Mouse (Mus musculus) midbrain, embryonic 14.5 days (tissue): ENCODE results near the gene Crnkl1. TPM values are rescaled to one million over a fixed set of nuclear protein-coding genes. Genes with fewer than 3 reads are reported as not detected.

Experiments
- ATAC-seq: fragments of 200-750 bp; cut with Nextera tagmentation; 2 replicates; pipeline ENCODE4 v1.8.0; 2017; ENCODE audit warnings: moderate number of reproducible peaks, moderate library complexity; ENCODE audit not compliant: low FRiP score, low TSS enrichment
- DNase-seq: peaks from one replicate; pipeline ENCODE4 v3.0.0-alpha.2; 2015
- H3K27ac ChIP-seq: fragments of 300-500 bp; sonication (generic); replicated peaks from 2 replicates; pipeline ENCODE4 v1.5.1; 2014; ENCODE audit warnings: mild to moderate bottlenecking, low read depth, low read length, moderate library complexity
- H3K27me3 ChIP-seq: fragments of 300-500 bp; sonication (generic); 2 replicates; pipeline ENCODE4 v1.6.1; 2014; ENCODE audit warnings: low read length, control low read depth, mixed read lengths; ENCODE audit not compliant: control insufficient read depth, insufficient read depth
- H3K36me3 ChIP-seq: fragments of 300-500 bp; sonication (generic); 2 replicates; pipeline ENCODE4 v1.6.1; 2014; ENCODE audit warnings: low read length, control low read depth; ENCODE audit not compliant: control insufficient read depth, insufficient read depth
- H3K4me1 ChIP-seq: fragments of 300-500 bp; sonication (generic); 2 replicates; pipeline ENCODE4 v1.6.1; 2014; ENCODE audit warnings: mild to moderate bottlenecking, antibody characterized with exemption, low read length, control low read depth; ENCODE audit not compliant: control insufficient read depth, insufficient read depth
- H3K4me2 ChIP-seq: fragments of 300-500 bp; sonication (generic); 2 replicates; pipeline ENCODE4 v1.6.1; 2014; ENCODE audit warnings: mild to moderate bottlenecking, low read length, moderate library complexity
- H3K4me3 ChIP-seq: fragments of 300-500 bp; sonication (generic); replicated peaks from 2 replicates; pipeline ENCODE4 v1.5.1; 2014; ENCODE audit warnings: low read depth, low read length
- H3K9ac ChIP-seq: fragments of 300-500 bp; sonication (generic); replicated peaks from 2 replicates; pipeline ENCODE4 v1.6.1; 2014; ENCODE audit warnings: mild to moderate bottlenecking, low read length, moderate library complexity
- H3K9me3 ChIP-seq: fragments of 300-500 bp; sonication (generic); 2 replicates; pipeline ENCODE4 v1.6.1; 2016; ENCODE audit warnings: low read length, control low read depth, mixed read lengths; ENCODE audit not compliant: control insufficient read depth
- WGBS: fragments of 180-500 bp; shearing (Covaris S2); extraction: QIAGEN DNeasy Blood & Tissue Kit; methylation state at CpG from one replicate; pipeline ENCODE4 v1.1.7; 2014; 5-methylcytosine and 5-hydroxymethylcytosine counted together
- polyA plus RNA-seq: library from polyadenylated mRNA; unstranded; fragments of >200 nt; fragmentation: Nextera tagmentation; extraction: Ambion mirVana; gene quantifications from 2 replicates; pipeline ENCODE4 v1.2.1, GENCODE M21; 2014

Crnkl1 gene
- polyA plus RNA-seq, 1 experiment from 2014 or later, result 33.5 TPM

DNA sequence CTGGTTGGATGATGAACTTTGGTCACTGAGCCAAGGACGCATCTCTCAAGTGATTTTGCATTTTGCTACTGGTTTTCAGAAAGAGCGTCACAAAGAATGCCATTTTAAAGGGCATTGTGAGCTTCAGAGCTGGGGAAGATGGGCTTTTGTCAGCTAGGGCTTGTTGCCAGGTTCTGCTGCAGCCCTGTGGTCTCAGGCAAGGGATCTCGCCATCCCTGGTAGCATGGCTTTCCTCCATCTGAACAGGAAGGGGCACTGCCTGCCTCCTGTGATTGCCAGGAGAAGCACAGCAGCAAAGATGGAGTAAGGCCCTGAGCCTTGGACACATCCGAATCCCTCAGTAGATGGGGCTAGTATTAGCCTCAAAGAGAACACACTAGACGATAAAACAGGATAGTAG is 27.0 kb upstream of the Crnkl1 start:
- Histone ChIP-seq H3K36me3 (no peaks in the 10 kb centered on the region), H3K27me3 (no peaks in the 10 kb centered on the region), H3K9ac (no peak overlapping the region), H3K4me1 (no peaks in the 10 kb centered on the region), H3K9me3 (0 out of 2 replicates have a peak, but pooled peaks cover 3% of the 10 kb centered on the region), H3K4me3 (no peak overlapping the region), H3K4me2 (no peak overlapping the region), H3K27ac (no peak overlapping the region)
- DNase-seq (no peak), ATAC-seq (no peak)
- WGBS, result 76% methylated on average over 5 of the region's 5 CpGs

GRCm38 (mm10) chr2:145958551-145958950 is 23.7 kb upstream of the Crnkl1 start:
- 58% methylated on average over 7 of the region's 7 CpGs for WGBS
- no peak overlapping the region for H3K4me2 ChIP-seq
- no peak overlapping the region for H3K4me3 ChIP-seq
- no peak overlapping the region for H3K27ac ChIP-seq
- H3K9me3 ChIP-seq, result 0 out of 2 replicates have a peak, but pooled peaks cover 3% of the 10 kb centered on the region
- ATAC-seq (no peak), DNase-seq (no peak)
- H3K4me1 ChIP-seq, result no peaks in the 10 kb centered on the region
- H3K9ac ChIP-seq, result no peak overlapping the region
- H3K36me3 ChIP-seq, result no peaks in the 10 kb centered on the region
- H3K27me3 ChIP-seq, result no peaks in the 10 kb centered on the region

- Histone ChIP-seq H3K27me3 (no peaks in the 10 kb centered on the region), H3K4me3 (no peak overlapping the region), H3K4me1 (no peaks in the 10 kb centered on the region), H3K36me3 (no peaks in the 10 kb centered on the region), H3K9me3 (0 out of 2 replicates have a peak, but pooled peaks cover 3% of the 10 kb centered on the region), H3K4me2 (no peak overlapping the region), H3K9ac (no peak overlapping the region), H3K27ac (no peak overlapping the region)
- DNase-seq, result no peak
- WGBS, result 83% methylated on average over 6 of the region's 6 CpGs
- ATAC-seq, result no peak
Measured at GRCm38 (mm10) chr2:145958097-145958496, 23.3 kb upstream of the Crnkl1 start.

DNA sequence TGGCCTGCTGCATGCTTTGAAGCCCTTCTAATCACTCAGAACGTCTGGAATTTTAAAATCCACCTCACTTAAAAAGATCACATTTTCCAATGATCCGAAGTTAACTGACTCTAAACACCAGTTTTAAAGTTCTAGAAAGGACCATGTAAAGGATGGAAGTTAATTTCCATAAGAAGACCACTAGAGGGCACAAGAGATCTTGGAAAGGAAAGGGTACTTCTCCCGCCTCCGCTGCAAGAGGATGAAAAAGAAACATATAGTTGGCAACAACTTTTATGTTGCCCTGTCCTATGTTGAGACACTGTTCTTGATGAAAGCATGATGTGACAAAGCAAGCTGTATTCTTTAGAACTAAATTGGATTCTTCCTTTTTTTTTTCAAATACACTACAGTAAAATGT is 22.6 kb upstream of the Crnkl1 start:
- 15% methylated on average over 4 of the region's 4 CpGs for WGBS
- Histone ChIP-seq H3K27ac (no peak overlapping the region), H3K4me2 (no peak overlapping the region), H3K4me1 (no peaks in the 10 kb centered on the region), H3K9me3 (0 out of 2 replicates have a peak, but pooled peaks cover 3% of the 10 kb centered on the region), H3K9ac (no peak overlapping the region), H3K27me3 (no peaks in the 10 kb centered on the region), H3K36me3 (no peaks in the 10 kb centered on the region), H3K4me3 (no peak overlapping the region)
- DNase-seq (peak; percentile 87), ATAC-seq (no peak)

GRCm38 (mm10) chr2:145956318-145956717 is 21.5 kb upstream of the Crnkl1 start:
- no peak overlapping the region for H3K4me2 ChIP-seq
- no peak overlapping the region for H3K9ac ChIP-seq
- H3K4me3 ChIP-seq, result no peak overlapping the region
- no peaks in the 10 kb centered on the region for H3K27me3 ChIP-seq
- 0 out of 2 replicates have a peak, but pooled peaks cover 3% of the 10 kb centered on the region for H3K9me3 ChIP-seq
- no peaks in the 10 kb centered on the region for H3K4me1 ChIP-seq
- DNase-seq, result no peak
- ATAC-seq, result no peak
- WGBS, result 50% methylated on average over 5 of the region's 5 CpGs
- no peaks in the 10 kb centered on the region for H3K36me3 ChIP-seq
- no peak overlapping the region for H3K27ac ChIP-seq

GRCm38 (mm10) chr2:145955844-145956243 is 21.0 kb upstream of the Crnkl1 start:
- DNase-seq (no peak), ATAC-seq (no peak)
- no peaks in the 10 kb centered on the region for H3K27me3 ChIP-seq
- H3K4me1 ChIP-seq, result no peaks in the 10 kb centered on the region
- 49% methylated on average over 10 of the region's 10 CpGs for WGBS
- H3K9ac ChIP-seq, result no peak overlapping the region
- H3K9me3 ChIP-seq, result 0 out of 2 replicates have a peak, but pooled peaks cover 3% of the 10 kb centered on the region
- no peaks in the 10 kb centered on the region for H3K36me3 ChIP-seq
- no peak overlapping the region for H3K27ac ChIP-seq
- H3K4me2 ChIP-seq, result no peak overlapping the region
- no peak overlapping the region for H3K4me3 ChIP-seq

DNA sequence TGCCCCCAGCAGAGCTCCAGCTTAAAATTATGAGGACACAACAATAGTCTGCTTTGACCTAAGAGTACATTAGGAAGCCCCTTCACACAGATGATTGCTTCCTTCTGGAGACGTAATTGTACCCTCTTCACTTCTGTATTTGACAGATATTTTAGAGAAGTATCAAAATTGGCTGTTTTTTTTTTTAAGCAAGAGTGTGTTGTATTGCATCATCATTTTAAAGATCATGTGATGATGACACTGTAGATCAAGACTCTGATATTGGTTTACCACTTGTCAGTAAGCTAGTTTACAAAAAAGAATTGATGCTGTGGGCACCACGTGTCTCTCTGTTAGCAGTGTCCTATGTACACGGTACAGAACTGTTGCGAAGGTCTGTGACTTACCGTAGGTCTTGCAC is 17.9 kb upstream of the Crnkl1 start:
- no peak overlapping the region for H3K27ac ChIP-seq
- H3K36me3 ChIP-seq, result no peaks in the 10 kb centered on the region
- no peak for ATAC-seq
- H3K4me3 ChIP-seq, result no peak overlapping the region
- no peak overlapping the region for H3K9ac ChIP-seq
- no peaks in the 10 kb centered on the region for H3K9me3 ChIP-seq
- peaks cover 17% of the 10 kb centered on the region; the same call in 1 of the 2 replicates for H3K4me1 ChIP-seq
- no peak overlapping the region for H3K4me2 ChIP-seq
- WGBS, result 95% methylated on average over 5 of the region's 5 CpGs
- no peak for DNase-seq
- H3K27me3 ChIP-seq, result no peaks in the 10 kb centered on the region

- peak overlapping the region; percentile 66; the same call in 1 of the 2 replicates for H3K27ac ChIP-seq
- no peak for DNase-seq
- peaks cover 17% of the 10 kb centered on the region; the same call in 1 of the 2 replicates for H3K4me1 ChIP-seq
- no peaks in the 10 kb centered on the region for H3K9me3 ChIP-seq
- no peak overlapping the region for H3K9ac ChIP-seq
- no peaks in the 10 kb centered on the region for H3K36me3 ChIP-seq
- no peak overlapping the region for H3K4me2 ChIP-seq
- H3K27me3 ChIP-seq, result no peaks in the 10 kb centered on the region
- ATAC-seq, result no peak
- WGBS, result 18% methylated on average over 10 of the region's 10 CpGs
- no peak overlapping the region for H3K4me3 ChIP-seq
Measured at GRCm38 (mm10) chr2:145950239-145950638, 15.4 kb upstream of the Crnkl1 start.

GRCm38 (mm10) chr2:145949475-145950068 is 14.8 kb upstream of the Crnkl1 start:
- no peaks in the 10 kb centered on the region for H3K27me3 ChIP-seq
- H3K27ac ChIP-seq, result peak overlapping the region; percentile 66
- 0 out of 2 replicates have a peak overlapping the region, but pooled peaks have one; percentile 9 for H3K9ac ChIP-seq
- H3K4me3 ChIP-seq, result no peak overlapping the region
- DNase-seq, result peak; percentile 65
- ATAC-seq, result peak; percentile 48
- H3K4me1 ChIP-seq, result peaks cover 17% of the 10 kb centered on the region; the same call in 1 of the 2 replicates
- no peaks in the 10 kb centered on the region for H3K9me3 ChIP-seq
- WGBS, result 13% methylated on average over 11 of the region's 11 CpGs
- H3K36me3 ChIP-seq, result no peaks in the 10 kb centered on the region
- H3K4me2 ChIP-seq, result peak overlapping the region; percentile 27
